Comparison of ENCODE assay signal across 9 mouse cellular contexts in the genomic region with DNA sequence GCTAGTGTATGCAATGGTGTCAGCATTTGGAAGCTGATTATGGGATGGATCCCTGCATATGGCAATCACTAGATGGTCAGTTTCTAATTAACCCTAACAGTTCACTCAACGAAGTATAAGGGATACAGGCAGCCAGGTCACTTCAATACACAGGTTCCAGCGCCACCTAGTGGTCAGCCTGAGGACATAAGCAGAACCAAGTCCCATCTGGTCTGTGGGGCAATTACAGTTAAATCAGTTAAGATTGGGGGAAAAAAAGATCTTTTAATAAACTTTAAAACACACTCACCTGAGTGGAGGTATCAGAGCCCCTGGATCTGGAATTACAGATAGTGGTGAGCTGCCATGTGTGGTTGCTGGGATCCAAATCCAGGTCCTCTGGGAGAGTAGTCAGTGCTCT. TPM values are rescaled to one million over a fixed set of nuclear protein-coding genes. Genes with fewer than 3 reads are reported as not detected.
DNase-seq lines count a peak whose midpoint lies in the region; ATAC-seq and TF ChIP-seq lines count a peak whose summit lies in the region.
"Had no signal": no experiment of that assay in that cellular context is flagged by ENCODE, and none has a peak within 500 bp of the region (broad histone marks: within the 10 kb centered on the region; RNA-seq: fewer than 3 reads in every experiment).

No protein-coding gene starts in this region.

- DNase-seq in forebrain, embryonic 10.5 days (ENCODE audit: extremely low spot score, low spot score), result peak; percentile 83
- DNase-seq in R1 (ENCODE audit: low read depth, low spot score), result peak; percentile 77
- DNase-seq in cerebellum, adult 9-10 months, result peak; percentile 76
- peak; percentile 42 for DNase-seq in gastrocnemius, postnatal 25 days
- peak; percentile 83 to 86 for DNase-seq in layer of hippocampus, postnatal 10 days (ENCODE audit: low spot score in 2 of 2)
- DNase-seq in lung, postnatal 4 days, result peak; percentile 64 to 81

- no peaks in the 10 kb centered on the region for H3K9me3 ChIP-seq in forebrain, embryonic 10.5 days
- no peaks in the 10 kb centered on the region for H3K9me3 ChIP-seq in forebrain, embryonic 15.5 days

- TF ChIP-seq CTCF in small intestine, adult 2 months (IDR thresholded peaks at IDR 0.05; ENCODE audit: extremely low read depth, insufficient read length, insufficient replicate concordance, low read depth, low read length), result peak; percentile 85; the same call in 1 of the 2 replicates

- no peak for ATAC-seq in forebrain, embryonic 15.5 days (replicated peaks)

- H3K27me3 ChIP-seq in forebrain, embryonic 10.5 days (ENCODE audit: poor library complexity, severe bottlenecking), result no peaks in the 10 kb centered on the region
- H3K27me3 ChIP-seq in forebrain, embryonic 15.5 days, result no peaks in the 10 kb centered on the region
- no peaks in the 10 kb centered on the region for H3K27me3 ChIP-seq in small intestine, adult 2 months (ENCODE audit: control insufficient read depth, insufficient read depth, low read length)

- no peak overlapping the region for H3K4me3 ChIP-seq in forebrain, embryonic 10.5 days
- no peak overlapping the region for H3K4me3 ChIP-seq in forebrain, embryonic 15.5 days
- H3K4me3 ChIP-seq in small intestine, adult 2 months (ENCODE audit: low read depth, low read length), result no peak overlapping the region

- 1% methylated on average over 2 of the region's 2 CpGs for WGBS in forebrain, embryonic 10.5 days
- 0% methylated on average over 2 of the region's 2 CpGs for WGBS in forebrain, embryonic 15.5 days
- WGBS in small intestine, adult 2 months, result 3% methylated on average over 2 of the region's 2 CpGs

- TF ChIP-seq POLR2A in small intestine, adult 2 months (IDR thresholded peaks at IDR 0.05; ENCODE audit: low read depth, low read length), result no peak

- no peaks in the 10 kb centered on the region for H3K36me3 ChIP-seq in forebrain, embryonic 10.5 days (replicated peaks)
- no peaks in the 10 kb centered on the region for H3K36me3 ChIP-seq in forebrain, embryonic 15.5 days
- H3K36me3 ChIP-seq in small intestine, adult 2 months (ENCODE audit: control insufficient read depth, insufficient read depth, low read length), result no peaks in the 10 kb centered on the region

- no peak overlapping the region for H3K4me2 ChIP-seq in forebrain, embryonic 15.5 days (replicated peaks)

- H3K4me1 ChIP-seq in forebrain, embryonic 10.5 days, result peaks cover 7% of the 10 kb centered on the region
- peaks cover 7% of the 10 kb centered on the region for H3K4me1 ChIP-seq in forebrain, embryonic 15.5 days
- 0 out of 2 replicates have a peak, but pooled peaks cover 3% of the 10 kb centered on the region for H3K4me1 ChIP-seq in small intestine, adult 2 months (ENCODE audit: control insufficient read depth, insufficient read depth, insufficient read length, low read length)

- no peak overlapping the region for H3K27ac ChIP-seq in forebrain, embryonic 10.5 days
- H3K27ac ChIP-seq in forebrain, embryonic 15.5 days (replicated peaks), result no peak overlapping the region
- H3K27ac ChIP-seq in small intestine, adult 2 months (ENCODE audit: insufficient read depth, low read depth, low read length), result no peak overlapping the region
- H3K27ac ChIP-seq: macrophage had no signal

- no peak overlapping the region for H3K9ac ChIP-seq in forebrain, embryonic 15.5 days (replicated peaks)

RNA-seq across cellular contexts. Expression of gene Clec18a, which starts 2.1 kb away (rescaled TPM):
- 1.6 and 2.9 TPM in 2 replicates for polyA plus RNA-seq in forebrain, embryonic 10.5 days (2016; fragmentation: Nextera tagmentation; extraction: Ambion mirVana)
- 0.60 and 0.79 TPM in 2 replicates for polyA plus RNA-seq in forebrain, embryonic 15.5 days (2015; fragmentation: Nextera tagmentation; extraction: Ambion mirVana)
- total RNA-seq in gastrocnemius, postnatal 25 days (2021), result under 1 TPM; 0.64 to 0.88 TPM
- total RNA-seq in layer of hippocampus, postnatal 10 days (2021), result 1 to 10 TPM in 1 of 2 experiments, under 1 TPM in 1; 0.59 to 1.1 TPM
- polyA plus RNA-seq in small intestine, adult 2 months (2012; rRNA removed), result not detected in 2 replicates
- polyA plus RNA-seq: macrophage had no signal

RNA-seq across cellular contexts. Expression of gene Pdpr, which starts 4.3 kb away (rescaled TPM):
- polyA plus RNA-seq in forebrain, embryonic 10.5 days (2016; fragmentation: Nextera tagmentation; extraction: Ambion mirVana), result 11.9 and 12.3 TPM in 2 replicates
- 11.5 and 14.0 TPM in 2 replicates for polyA plus RNA-seq in forebrain, embryonic 15.5 days (2015; fragmentation: Nextera tagmentation; extraction: Ambion mirVana)
- 10 to 100 TPM; 89.9 to 97.1 TPM for total RNA-seq in gastrocnemius, postnatal 25 days (2021)
- 10 to 100 TPM; 30.9 to 34.7 TPM for total RNA-seq in layer of hippocampus, postnatal 10 days (2021)
- polyA plus RNA-seq in small intestine, adult 2 months (2012; rRNA removed), result 6.4 and 6.7 TPM in 2 replicates

RNA-seq across cellular contexts. Expression of gene Exosc6, which starts 34.0 kb away (rescaled TPM):
- 7.6 and 14.8 TPM in 2 replicates for polyA plus RNA-seq in forebrain, embryonic 10.5 days (2016; fragmentation: Nextera tagmentation; extraction: Ambion mirVana)
- polyA plus RNA-seq in forebrain, embryonic 15.5 days (2015; fragmentation: Nextera tagmentation; extraction: Ambion mirVana), result not detected in 2 replicates
- not detected for total RNA-seq in gastrocnemius, postnatal 25 days (2021)
- total RNA-seq in layer of hippocampus, postnatal 10 days (2021), result not detected
- 23.6 and 25.8 TPM in 2 replicates for polyA plus RNA-seq in small intestine, adult 2 months (2012; rRNA removed)
- polyA plus RNA-seq: macrophage had no signal

RNA-seq across cellular contexts. Expression of gene Aars, which starts 57.2 kb away (rescaled TPM):
- 87.6 and 91.2 TPM in 2 replicates for polyA plus RNA-seq in forebrain, embryonic 10.5 days (2016; fragmentation: Nextera tagmentation; extraction: Ambion mirVana)
- polyA plus RNA-seq in forebrain, embryonic 15.5 days (2015; fragmentation: Nextera tagmentation; extraction: Ambion mirVana), result 68.8 and 69.6 TPM in 2 replicates
- total RNA-seq in gastrocnemius, postnatal 25 days (2021), result 10 to 100 TPM; 38.8 to 47.1 TPM
- 100 to 1,000 TPM in 1 of 2 experiments, 10 to 100 TPM in 1; 93.0 to 100 TPM for total RNA-seq in layer of hippocampus, postnatal 10 days (2021)
- polyA plus RNA-seq in small intestine, adult 2 months (2012; rRNA removed), result 7.9 and 23.6 TPM in 2 replicates

RNA-seq across cellular contexts. Expression of gene Ddx19b, which starts 58.6 kb away (rescaled TPM):
- 11.8 and 12.4 TPM in 2 replicates for polyA plus RNA-seq in forebrain, embryonic 10.5 days (2016; fragmentation: Nextera tagmentation; extraction: Ambion mirVana)
- polyA plus RNA-seq in forebrain, embryonic 15.5 days (2015; fragmentation: Nextera tagmentation; extraction: Ambion mirVana), result 8.2 and 8.9 TPM in 2 replicates
- 10 to 100 TPM; 11.4 to 11.5 TPM for total RNA-seq in gastrocnemius, postnatal 25 days (2021)
- total RNA-seq in layer of hippocampus, postnatal 10 days (2021), result 10 to 100 TPM; 23.0 to 25.3 TPM
- 1.3 and 1.7 TPM in 2 replicates for polyA plus RNA-seq in small intestine, adult 2 months (2012; rRNA removed)
